ENCODE assay signal across 8 mouse cellular contexts in the genomic region with DNA sequence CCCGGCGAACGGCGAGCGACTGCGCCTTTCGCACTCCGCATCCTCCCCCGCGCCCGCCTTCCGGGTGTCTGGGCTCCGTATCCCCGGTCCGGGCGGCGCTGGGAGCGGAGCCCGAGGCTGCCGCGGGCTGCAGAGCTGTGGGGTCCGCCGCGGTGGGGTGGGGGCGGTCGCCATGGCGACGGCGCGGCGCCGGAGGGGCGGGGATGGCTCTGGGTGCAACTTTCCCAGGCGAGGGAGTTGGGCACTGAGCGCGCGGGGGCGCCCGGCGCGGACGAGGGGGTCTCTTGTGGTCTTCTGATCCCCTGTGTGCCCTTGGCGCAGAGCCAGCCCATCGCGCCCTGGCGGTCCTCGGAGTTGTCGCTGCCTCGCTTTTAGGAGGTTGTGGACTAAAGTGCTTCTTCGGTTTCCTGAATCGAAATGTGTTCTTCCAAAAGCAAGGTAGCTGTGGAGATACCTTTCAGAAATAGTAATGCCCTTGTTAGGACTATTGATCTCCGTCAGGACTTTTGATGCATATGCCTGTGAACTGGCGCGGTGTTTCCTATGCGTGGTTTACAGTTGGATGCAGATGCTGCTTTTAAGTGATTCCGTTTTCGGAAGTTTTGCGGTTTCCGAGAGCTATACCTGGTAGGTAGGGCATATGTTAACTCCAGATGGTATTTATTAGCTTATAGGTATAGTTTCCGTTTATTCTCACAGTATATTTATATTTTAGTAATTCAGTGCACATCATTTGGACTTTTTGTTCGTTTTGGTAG. TPM values are rescaled to one million over a fixed set of nuclear protein-coding genes. Genes with fewer than 3 reads are reported as not detected.
DNase-seq lines count a peak whose midpoint lies in the region; ATAC-seq and TF ChIP-seq lines count a peak whose summit lies in the region.

No protein-coding gene starts in this region.

- TF ChIP-seq EP300 in liver, embryonic 14.5 days (IDR thresholded peaks at IDR 0.05; ENCODE audit: low read depth): no peak

- no peaks in the 10 kb centered on the region for H3K9me3 ChIP-seq in kidney, embryonic 15.5 days (replicated peaks)
- H3K9me3 ChIP-seq in liver, embryonic 14.5 days (ENCODE audit: control insufficient read depth, low read length): no peaks in the 10 kb centered on the region
- H3K9me3 ChIP-seq in neural tube, embryonic 12.5 days: no peaks in the 10 kb centered on the region

- peak overlapping the region; percentile 73 for H3K4me2 ChIP-seq in kidney, embryonic 15.5 days
- peak overlapping the region; percentile 72 for H3K4me2 ChIP-seq in liver, embryonic 14.5 days (ENCODE audit: low read depth)
- peak overlapping the region; percentile 70 for H3K4me2 ChIP-seq in neural tube, embryonic 12.5 days (replicated peaks)

- peak; percentile 90 for ATAC-seq in kidney, embryonic 15.5 days (replicated peaks; ENCODE audit: low FRiP score)
- peak; percentile 33 for ATAC-seq in liver, embryonic 14.5 days (ENCODE audit: insufficient read depth)
- peak; percentile 94 for ATAC-seq in neural tube, embryonic 12.5 days (ENCODE audit: low FRiP score, low read depth)

- no peak for TF ChIP-seq POLR2A in thymus, adult 2 months (IDR thresholded peaks at IDR 0.05; ENCODE audit: control insufficient read depth, extremely low read depth, insufficient read depth, low read length, poor library complexity)

- WGBS in kidney, embryonic 15.5 days: under 1% methylated on average over 58 of the region's 61 CpGs
- under 1% methylated on average over 56 of the region's 61 CpGs for WGBS in liver, embryonic 14.5 days (ENCODE audit: insufficient replicate concordance)
- WGBS in neural tube, embryonic 12.5 days: 2% methylated on average over 61 of the region's 61 CpGs
- under 1% methylated on average over 61 of the region's 61 CpGs for WGBS in thymus, adult 2 months

- H3K9ac ChIP-seq in kidney, embryonic 15.5 days: peak overlapping the region; percentile 91
- peak overlapping the region; percentile 97 for H3K9ac ChIP-seq in liver, embryonic 14.5 days (replicated peaks)
- H3K9ac ChIP-seq in neural tube, embryonic 12.5 days: peak overlapping the region; percentile 79

- DNase-seq in 3134 (ENCODE audit: extremely low read depth, insufficient read length, low spot score): peak; percentile 80
- DNase-seq in Muller cell, postnatal 12 days (ENCODE audit: inconsistent ontology term): peak; percentile 78
- peak; percentile 73 for DNase-seq in embryo, embryonic 10.5 days (ENCODE audit: low spot score)
- peak; percentile 69 for DNase-seq in gastrocnemius, postnatal 25 days
- DNase-seq in liver, embryonic 14.5 days (ENCODE audit: low read depth in 3 of 3, low spot score in 3 of 3): no peak
- DNase-seq in thymus, adult 2 months: peak; percentile 66

- H3K27me3 ChIP-seq in kidney, embryonic 15.5 days: no peaks in the 10 kb centered on the region
- H3K27me3 ChIP-seq in liver, embryonic 14.5 days (ENCODE audit: control insufficient read depth, insufficient read depth, low read length): no peaks in the 10 kb centered on the region
- H3K27me3 ChIP-seq in neural tube, embryonic 12.5 days (replicated peaks): no peaks in the 10 kb centered on the region
- no peaks in the 10 kb centered on the region for H3K27me3 ChIP-seq in thymus, adult 2 months (ENCODE audit: control insufficient read depth, insufficient read depth, low read length)

- 0 out of 2 replicates have a peak, but pooled peaks cover 3% of the 10 kb centered on the region for H3K36me3 ChIP-seq in kidney, embryonic 15.5 days
- no peaks in the 10 kb centered on the region; the same call in 1 of the 2 replicates for H3K36me3 ChIP-seq in liver, embryonic 14.5 days (replicated peaks; ENCODE audit: control insufficient read depth, insufficient read depth, low read depth)
- no peaks in the 10 kb centered on the region for H3K36me3 ChIP-seq in neural tube, embryonic 12.5 days
- no peaks in the 10 kb centered on the region for H3K36me3 ChIP-seq in thymus, adult 2 months (ENCODE audit: control insufficient read depth, insufficient read depth, low read length)

- H3K4me1 ChIP-seq in kidney, embryonic 15.5 days: peaks cover 26% of the 10 kb centered on the region
- H3K4me1 ChIP-seq in liver, embryonic 14.5 days (replicated peaks; ENCODE audit: control insufficient read depth in 2 of 2, insufficient read depth in 2 of 2, low read length in 1 of 2): peaks cover 36 to 45% of the 10 kb centered on the region in 2 experiments
- peaks cover 21% of the 10 kb centered on the region for H3K4me1 ChIP-seq in neural tube, embryonic 12.5 days
- no peaks in the 10 kb centered on the region for H3K4me1 ChIP-seq in thymus, adult 2 months (replicated peaks; ENCODE audit: control insufficient read depth, insufficient read depth, low read length)

- H3K27ac ChIP-seq in kidney, embryonic 15.5 days: peak overlapping the region; percentile 97
- H3K27ac ChIP-seq in liver, embryonic 14.5 days: peak overlapping the region; percentile 83
- peak overlapping the region; percentile 75 for H3K27ac ChIP-seq in neural tube, embryonic 12.5 days
- H3K27ac ChIP-seq in thymus, adult 2 months (ENCODE audit: control insufficient read depth, insufficient read depth, low read length): no peak overlapping the region

- peak; percentile 55 for TF ChIP-seq CTCF in liver, embryonic 14.5 days (IDR thresholded peaks at IDR 0.05; ENCODE audit: low read depth)
- peak; percentile 55; the same call in 1 of the 2 replicates for TF ChIP-seq CTCF in thymus, adult 2 months (IDR thresholded peaks at IDR 0.05; ENCODE audit: borderline replicate concordance, control insufficient read depth, extremely low read depth, insufficient read depth, low read length, poor library complexity)

- H3K4me3 ChIP-seq in kidney, embryonic 15.5 days (replicated peaks): peak overlapping the region; percentile 91
- peak overlapping the region; percentile 87 to 98 for H3K4me3 ChIP-seq in liver, embryonic 14.5 days (ENCODE audit: insufficient read depth in 1 of 2, low read depth in 2 of 2, low read length in 2 of 2)
- H3K4me3 ChIP-seq in neural tube, embryonic 12.5 days: peak overlapping the region; percentile 79
- peak overlapping the region; percentile 76 for H3K4me3 ChIP-seq in thymus, adult 2 months (ENCODE audit: control insufficient read depth, insufficient read depth, low read length)

RNA-seq across cellular contexts. Expression of a gene that starts 0.5 kb away (rescaled TPM):
- 10 to 100 TPM; 11.5 to 11.6 TPM for total RNA-seq in gastrocnemius, postnatal 25 days (2021)
- 22.6 and 23.7 TPM in 2 replicates for polyA plus RNA-seq in kidney, embryonic 15.5 days (2015; fragmentation: Nextera tagmentation; extraction: Ambion mirVana)
- polyA plus RNA-seq in liver, embryonic 14.5 days (2012; rRNA removed): 6.6 and 8.6 TPM in 2 replicates
- polyA plus RNA-seq in liver, embryonic 14.5 days (2014; fragmentation: Nextera tagmentation; extraction: Ambion mirVana): 15.7 and 16.6 TPM in 2 replicates
- 16.0 and 17.7 TPM in 2 replicates for polyA plus RNA-seq in neural tube, embryonic 12.5 days (2016; fragmentation: Nextera tagmentation; extraction: Ambion mirVana)
- 3.9 and 4.7 TPM in 2 replicates for polyA plus RNA-seq in thymus, adult 2 months (2012; rRNA removed)

RNA-seq across cellular contexts. Expression of a gene that starts 27.8 kb away (rescaled TPM):
- 100 to 1,000 TPM; 168 to 176 TPM for total RNA-seq in gastrocnemius, postnatal 25 days (2021)
- polyA plus RNA-seq in kidney, embryonic 15.5 days (2015; fragmentation: Nextera tagmentation; extraction: Ambion mirVana): 602 and 688 TPM in 2 replicates
- 259 and 884 TPM in 2 replicates for polyA plus RNA-seq in liver, embryonic 14.5 days (2012; rRNA removed)
- polyA plus RNA-seq in liver, embryonic 14.5 days (2014; fragmentation: Nextera tagmentation; extraction: Ambion mirVana): 547 and 570 TPM in 2 replicates
- polyA plus RNA-seq in neural tube, embryonic 12.5 days (2016; fragmentation: Nextera tagmentation; extraction: Ambion mirVana): 422 and 438 TPM in 2 replicates
- 718 and 831 TPM in 2 replicates for polyA plus RNA-seq in thymus, adult 2 months (2012; rRNA removed)

RNA-seq across cellular contexts. Expression of a gene that starts 35.9 kb away (rescaled TPM):
- total RNA-seq in gastrocnemius, postnatal 25 days (2021): 1 to 10 TPM; 1.9 to 2.1 TPM
- 1.8 and 2.1 TPM in 2 replicates for polyA plus RNA-seq in kidney, embryonic 15.5 days (2015; fragmentation: Nextera tagmentation; extraction: Ambion mirVana)
- 0.57 and 0.63 TPM in 2 replicates for polyA plus RNA-seq in liver, embryonic 14.5 days (2012; rRNA removed)
- 0.74 and 1.00 TPM in 2 replicates for polyA plus RNA-seq in liver, embryonic 14.5 days (2014; fragmentation: Nextera tagmentation; extraction: Ambion mirVana)
- 0.71 and 0.88 TPM in 2 replicates for polyA plus RNA-seq in neural tube, embryonic 12.5 days (2016; fragmentation: Nextera tagmentation; extraction: Ambion mirVana)
- polyA plus RNA-seq in thymus, adult 2 months (2012; rRNA removed): 4.1 and 4.3 TPM in 2 replicates

RNA-seq across cellular contexts. Expression of a gene that starts 41.1 kb away (rescaled TPM):
- 10 to 100 TPM; 39.3 to 48.5 TPM for total RNA-seq in gastrocnemius, postnatal 25 days (2021)
- polyA plus RNA-seq in kidney, embryonic 15.5 days (2015; fragmentation: Nextera tagmentation; extraction: Ambion mirVana): 45.1 and 45.2 TPM in 2 replicates
- 3.1 and 6.6 TPM in 2 replicates for polyA plus RNA-seq in liver, embryonic 14.5 days (2012; rRNA removed)
- polyA plus RNA-seq in liver, embryonic 14.5 days (2014; fragmentation: Nextera tagmentation; extraction: Ambion mirVana): 13.6 and 13.9 TPM in 2 replicates
- 52.1 and 52.5 TPM in 2 replicates for polyA plus RNA-seq in neural tube, embryonic 12.5 days (2016; fragmentation: Nextera tagmentation; extraction: Ambion mirVana)
- polyA plus RNA-seq in thymus, adult 2 months (2012; rRNA removed): 3.8 and 4.9 TPM in 2 replicates

Comparison
In these comparisons a context has a peak if more than half of its experiments do, and no peak if none do; other contexts are left out.
1. DNase-seq: peak in 3134 (single experiment), Muller cell, postnatal 12 days (single experiment), embryo, embryonic 10.5 days (single experiment), gastrocnemius, postnatal 25 days (single experiment) and thymus, adult 2 months (single experiment); none in liver, embryonic 14.5 days (0 of 3).
2. ATAC-seq: peak in every context shown above with its lines; median percentile 94 in neural tube, embryonic 12.5 days; 90 in kidney, embryonic 15.5 days; 33 in liver, embryonic 14.5 days.
3. Peak in every context shown above with its lines, with median percentiles within 50 percentile points of each other: H3K4me2 ChIP-seq, H3K4me3 ChIP-seq and H3K9ac ChIP-seq.